Mouse (Mus musculus) telencephalon, adult 2 months (tissue): ENCODE measurements around the gene A2ml1.

Experiments
- DNase-seq: peaks from one replicate; pipeline ENCODE4 v3.0.0-alpha.2; 2011; ENCODE audit warnings: low read depth, low spot score

A2ml1 gene

DNA sequence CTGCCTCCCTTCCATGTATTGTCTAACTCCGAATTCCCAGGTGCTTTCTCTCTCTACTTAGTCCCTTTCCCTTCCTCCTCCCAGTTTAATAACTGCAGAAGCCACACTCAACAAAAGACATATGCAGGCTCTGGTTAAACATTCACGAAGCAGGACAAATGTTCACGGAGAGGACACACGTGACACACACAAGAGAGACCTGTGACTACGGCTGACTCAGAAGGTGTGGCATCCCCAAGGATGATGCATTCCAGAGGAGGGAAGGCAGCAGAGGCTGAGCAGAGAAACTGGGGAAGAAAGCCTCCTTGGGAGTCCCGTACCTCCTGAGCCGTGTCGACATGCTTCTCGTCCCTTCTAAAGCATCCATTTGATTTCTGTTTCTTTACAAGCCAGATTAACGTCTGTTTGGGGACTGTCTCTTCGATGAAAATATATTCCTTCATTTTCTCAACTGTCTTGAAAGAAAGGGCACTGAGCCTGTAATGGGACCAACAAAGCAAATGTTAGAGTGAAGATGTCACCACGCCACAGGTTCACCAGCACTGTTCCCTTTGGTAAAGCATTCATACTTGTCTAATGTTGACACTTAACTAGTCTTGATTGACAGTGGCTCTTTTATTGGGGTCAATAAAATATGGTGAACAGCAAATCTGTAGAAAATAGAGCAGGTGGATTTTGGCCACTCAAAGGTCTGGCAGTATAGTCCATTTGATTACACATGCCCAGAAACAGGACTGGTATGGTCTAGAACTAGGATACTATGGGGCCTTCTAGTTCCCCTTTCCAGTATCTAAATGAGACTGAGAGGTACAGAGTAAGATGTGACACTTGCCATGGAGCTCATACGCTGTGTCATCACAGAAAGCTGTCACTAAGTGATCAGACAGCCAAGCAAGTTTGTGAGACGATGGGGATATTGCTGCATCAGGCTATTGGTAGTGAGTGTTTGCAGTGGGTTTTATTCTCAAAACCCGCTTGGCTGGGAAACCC, 31.6 kb downstream of the A2ml1 start:
- no peak for DNase-seq

GRCm38 (mm10) chr6:128548532-128548931, 32.9 kb downstream of the A2ml1 start:
- DNase-seq = no peak

GRCm38 (mm10) chr6:128545402-128545801, 36.0 kb downstream of the A2ml1 start:
- no peak for DNase-seq

DNA sequence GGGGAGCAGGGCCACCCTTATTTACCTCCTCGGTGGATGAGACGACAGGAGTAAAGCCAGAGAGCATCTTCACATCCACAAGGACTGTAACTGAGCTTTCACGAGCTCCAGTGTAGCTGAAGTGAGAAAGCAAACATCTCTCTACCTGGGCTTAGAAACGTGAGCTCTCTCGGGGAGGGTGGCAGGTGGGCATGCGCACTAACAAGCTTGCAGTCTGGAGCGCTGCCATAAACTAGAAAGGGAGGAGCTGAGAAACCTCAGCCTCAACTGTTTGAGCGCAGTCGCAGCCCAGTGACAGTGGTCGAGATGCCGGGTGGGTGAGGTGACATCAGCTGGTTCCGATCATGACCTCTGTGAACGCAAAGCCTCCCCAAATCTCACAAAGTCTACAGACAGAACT, 38.2 kb downstream of the A2ml1 start:
- DNase-seq = no peak

DNA sequence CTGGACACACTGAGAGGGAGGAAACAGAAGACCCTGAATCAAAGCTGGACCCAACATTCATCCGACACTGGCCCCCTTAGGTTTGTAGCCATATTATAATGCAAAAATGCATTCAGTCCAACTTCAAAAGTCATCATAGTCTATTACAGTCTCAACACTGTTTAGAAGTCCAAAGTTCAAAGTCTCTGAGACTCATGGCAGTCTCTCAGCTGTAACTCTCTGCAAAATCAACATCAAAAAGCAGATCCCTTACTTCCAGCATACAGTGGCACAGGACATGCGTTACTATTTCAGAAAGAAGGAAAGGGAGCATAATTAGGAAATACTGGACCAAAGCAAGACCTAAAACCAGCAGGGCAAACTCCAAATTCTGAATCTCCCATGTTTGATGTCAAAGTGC, 46.2 kb downstream of the A2ml1 start:
- no peak for DNase-seq

- no peak for DNase-seq
Measured at GRCm38 (mm10) chr6:128533296-128533695, 48.1 kb downstream of the A2ml1 start.

DNA sequence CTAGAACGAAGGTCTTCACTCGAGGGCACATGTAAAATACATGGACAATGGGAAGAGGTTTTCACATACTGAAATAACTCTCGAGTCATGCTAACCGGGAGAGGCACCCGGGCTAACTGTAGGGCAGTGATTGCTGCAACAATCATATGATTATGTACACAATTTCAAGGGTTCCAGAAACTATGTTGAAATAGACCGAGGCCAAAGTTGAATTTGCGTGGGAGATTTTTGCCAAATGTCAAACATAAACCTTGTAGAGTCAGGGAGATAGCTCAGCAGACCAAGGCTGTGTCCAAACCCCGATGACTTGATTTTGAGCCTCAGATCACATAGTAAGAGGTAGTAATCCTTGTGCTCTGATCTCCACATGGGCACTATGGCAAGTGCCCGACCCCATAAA, 48.7 kb downstream of the A2ml1 start:
- no peak for DNase-seq

DNA sequence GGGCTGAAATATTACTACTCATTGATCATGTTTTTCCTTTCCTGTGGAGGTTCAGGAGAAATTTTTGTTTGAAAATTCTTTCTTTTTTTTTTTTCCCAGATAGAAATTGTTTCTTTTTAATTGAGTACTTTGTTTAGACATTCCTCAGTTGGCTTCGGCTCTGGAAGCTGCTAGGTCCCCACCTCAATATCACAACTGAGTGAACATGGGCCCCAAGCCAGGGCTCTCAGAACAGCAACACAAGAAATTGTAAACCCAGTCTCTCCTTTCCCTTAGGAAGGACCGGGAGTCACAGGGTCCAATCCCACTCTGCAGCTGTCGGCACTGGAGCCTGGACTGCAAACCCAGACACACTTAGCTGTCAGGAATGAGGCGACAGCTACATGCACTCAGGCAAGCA, 52.9 kb downstream of the A2ml1 start:
- no peak for DNase-seq

GRCm38 (mm10) chr6:128527110-128527509, 54.3 kb downstream of the A2ml1 start:
- no peak for DNase-seq

DNA sequence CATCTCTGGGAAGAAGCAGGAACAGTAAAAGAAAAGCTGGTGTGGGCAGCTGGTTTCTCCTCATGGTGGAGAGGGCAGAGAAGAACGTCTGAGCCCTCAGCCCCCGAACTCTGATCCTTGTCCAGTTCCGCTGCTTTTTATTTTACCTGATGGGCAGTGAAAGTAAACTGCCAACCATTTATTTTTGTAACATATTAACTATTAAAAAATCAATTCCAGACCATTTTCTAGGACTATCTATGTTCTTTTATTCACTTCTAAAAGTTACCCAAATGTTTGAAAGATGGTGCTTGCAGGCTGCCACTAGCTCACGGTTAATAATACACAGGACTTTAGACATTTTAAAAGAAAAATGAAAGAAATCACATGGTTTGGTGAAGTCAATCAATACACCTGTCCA, 54.8 kb downstream of the A2ml1 start, which contains the start of gene Pzp:
Gene Pzp, minus strand, starts transcription at position 120 of the 400 bp plus-strand sequence.
- no peak for DNase-seq

DNA sequence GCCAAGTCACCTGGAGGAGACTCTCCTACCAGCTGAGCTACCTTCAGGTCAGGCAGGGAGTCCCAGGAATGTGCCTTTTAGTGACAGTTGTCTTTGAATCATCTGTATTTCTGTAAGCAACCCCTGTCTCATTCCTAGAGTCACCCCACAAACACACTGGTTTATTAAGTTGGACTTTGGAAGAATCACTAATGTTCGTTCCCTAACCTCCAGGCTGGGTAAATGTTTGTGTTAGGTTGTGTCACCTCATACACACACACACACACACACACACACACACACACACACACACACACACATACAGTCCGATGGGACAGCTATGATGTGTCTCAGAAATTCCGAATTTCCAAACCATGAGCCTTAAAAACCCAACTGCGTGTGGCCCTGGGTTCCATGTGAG, 55.6 kb downstream of the A2ml1 start:
- DNase-seq = no peak

GRCm38 (mm10) chr6:128523360-128523759, 58.0 kb downstream of the A2ml1 start:
- no peak for DNase-seq

DNA sequence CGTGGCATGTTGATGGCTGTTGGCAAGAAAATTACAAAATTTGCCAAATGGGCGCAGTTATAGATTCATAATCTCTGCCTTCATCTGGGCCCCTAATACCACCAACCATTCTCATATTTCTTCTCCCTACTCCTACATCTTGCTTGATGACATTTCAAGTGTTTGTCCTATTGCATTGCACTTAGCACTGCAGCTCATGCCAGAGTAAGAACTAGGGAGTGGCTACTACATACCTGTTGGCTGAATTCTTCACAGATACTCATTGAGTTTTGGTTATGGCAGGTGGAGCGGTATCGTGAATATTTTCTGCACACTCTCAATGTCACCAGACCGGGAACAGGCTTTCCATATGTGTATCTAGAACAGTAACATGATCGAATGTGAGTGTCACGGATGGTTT, 62.2 kb downstream of the A2ml1 start:
- DNase-seq = no peak

- peak; percentile 32 for DNase-seq
Measured at GRCm38 (mm10) chr6:128505676-128506236, 75.7 kb downstream of the A2ml1 start.

GRCm38 (mm10) chr6:128504743-128505142, 76.7 kb downstream of the A2ml1 start:
- DNase-seq = no peak

DNA sequence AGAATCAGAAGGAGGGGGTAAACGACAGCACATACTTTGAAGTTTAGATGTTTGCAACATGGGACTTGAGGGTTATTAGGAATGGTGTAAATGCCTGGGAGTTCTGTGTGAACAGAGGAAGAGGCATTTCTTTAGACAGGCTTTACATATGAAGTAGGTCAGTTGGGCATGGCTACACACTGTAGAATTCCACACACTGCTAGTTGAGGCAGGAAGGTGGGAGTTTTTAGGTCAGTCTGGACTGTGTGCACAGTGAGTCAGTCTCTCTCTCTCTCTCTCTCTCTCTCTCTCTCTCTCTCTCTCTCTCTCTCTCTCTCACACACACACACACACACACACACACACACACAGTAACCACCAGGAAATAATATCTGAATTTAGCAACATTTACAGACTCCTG, 86.1 kb downstream of the A2ml1 start:
- no peak for DNase-seq

- DNase-seq = no peak
Measured at GRCm38 (mm10) chr6:128494646-128495331, 86.6 kb downstream of the A2ml1 start.

DNA sequence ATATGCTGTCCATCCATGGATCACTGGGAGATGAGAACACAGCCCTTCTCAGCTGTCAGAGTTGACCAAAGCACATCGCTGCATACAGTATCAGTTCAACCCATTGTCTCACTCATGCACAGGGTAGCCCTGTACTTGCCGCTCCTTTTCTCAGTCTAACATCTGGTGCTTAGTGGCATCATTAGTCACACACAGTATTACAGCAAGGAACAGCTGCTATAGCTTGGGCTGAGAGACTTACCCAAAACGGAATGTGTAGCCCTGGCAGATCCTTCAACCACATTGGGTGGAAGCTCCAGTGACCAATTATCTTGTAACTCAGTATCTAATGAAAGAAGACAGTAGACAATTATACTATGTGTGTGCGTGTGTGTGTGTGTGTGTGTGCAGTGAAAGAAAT, 89.5 kb downstream of the A2ml1 start:
- no peak for DNase-seq

GRCm38 (mm10) chr6:128490141-128490540, 91.3 kb downstream of the A2ml1 start:
- DNase-seq = no peak
